Mouse (Mus musculus): Measurements from ENCODE around the gene Tmem108. TPM values are rescaled to one million over a fixed set of nuclear protein-coding genes. Genes with fewer than 3 reads are reported as not detected.
"Not testable (repeated sequence)": the region's sequence is repeated elsewhere in the genome, so short reads cannot be mapped to it uniquely, and the experiment has no call there.

Gene Tmem108
- polyA plus RNA-seq, 1 experiment from 2014 or later: 9.5 TPM

- Histone ChIP-seq H3K4me1 (peaks cover 18% of the 10 kb centered on the region), H3K4me2 (no peak overlapping the region), H3K36me3 (no peaks in the 10 kb centered on the region), H3K9ac (no peak overlapping the region), H3K4me3 (replicated peaks) (no peak overlapping the region), H3K9me3 (replicated peaks) (no peaks in the 10 kb centered on the region), H3K27ac (no peak overlapping the region), H3K27me3 (no peaks in the 10 kb centered on the region)
- no peak for ATAC-seq (replicated peaks; ENCODE audit: low FRiP score)
- 74% methylated on average over 13 of the region's 13 CpGs for WGBS
Observed at GRCm38 (mm10) chr9:103675721-103676480, 85.7 kb downstream of the Tmem108 start.

- WGBS: 80% methylated on average over 4 of the region's 4 CpGs
- ATAC-seq (replicated peaks; ENCODE audit: low FRiP score): no peak
- no peaks in the 10 kb centered on the region for H3K27me3 ChIP-seq
Observed at GRCm38 (mm10) chr9:103672881-103673280, 88.8 kb downstream of the Tmem108 start.

GRCm38 (mm10) chr9:103670592-103671113, 91.0 kb downstream of the Tmem108 start:
- H3K9me3 ChIP-seq (replicated peaks); H3K36me3 ChIP-seq; ATAC-seq (replicated peaks; ENCODE audit: low FRiP score); H3K4me1 ChIP-seq; H3K9ac ChIP-seq; H3K27ac ChIP-seq; H3K4me2 ChIP-seq; H3K27me3 ChIP-seq; H3K4me3 ChIP-seq (replicated peaks): not testable (repeated sequence)
- WGBS: 94% methylated on average over 8 of the region's 8 CpGs

More at GRCm38 (mm10) chr9:103672881-103673280, 88.8 kb downstream of the Tmem108 start:
- peaks cover 1% of the 10 kb centered on the region; the same call in 1 of the 2 replicates for H3K4me1 ChIP-seq
- no peaks in the 10 kb centered on the region for H3K36me3 ChIP-seq
- H3K9me3 ChIP-seq (replicated peaks): no peaks in the 10 kb centered on the region
- no peak overlapping the region for H3K4me2 ChIP-seq
- H3K9ac ChIP-seq: no peak overlapping the region
- H3K27ac ChIP-seq: no peak overlapping the region
- no peak overlapping the region for H3K4me3 ChIP-seq (replicated peaks)

GRCm38 (mm10) chr9:103668830-103669229, 92.8 kb downstream of the Tmem108 start:
- WGBS: 89% methylated on average over 6 of the region's 6 CpGs
- H3K9me3 ChIP-seq (replicated peaks): no peaks in the 10 kb centered on the region
- H3K36me3 ChIP-seq: no peaks in the 10 kb centered on the region
- no peak overlapping the region for H3K4me3 ChIP-seq (replicated peaks)
- no peaks in the 10 kb centered on the region for H3K27me3 ChIP-seq
- no peak overlapping the region for H3K4me2 ChIP-seq
- no peak overlapping the region for H3K9ac ChIP-seq
- H3K27ac ChIP-seq: no peak overlapping the region
- no peaks in the 10 kb centered on the region for H3K4me1 ChIP-seq
- no peak for ATAC-seq (replicated peaks; ENCODE audit: low FRiP score)

- H3K36me3 ChIP-seq: no peaks in the 10 kb centered on the region
- H3K27me3 ChIP-seq: no peaks in the 10 kb centered on the region
- H3K9me3 ChIP-seq (replicated peaks): no peaks in the 10 kb centered on the region
- no peaks in the 10 kb centered on the region for H3K4me1 ChIP-seq
- WGBS: 81% methylated on average over 6 of the region's 6 CpGs
- no peak for ATAC-seq (replicated peaks; ENCODE audit: low FRiP score)
- no peak overlapping the region for H3K4me2 ChIP-seq
- H3K4me3 ChIP-seq (replicated peaks): no peak overlapping the region
- H3K27ac ChIP-seq: no peak overlapping the region
- H3K9ac ChIP-seq: no peak overlapping the region
Observed at GRCm38 (mm10) chr9:103665817-103666216, 95.8 kb downstream of the Tmem108 start.

GRCm38 (mm10) chr9:103664151-103664550, 97.5 kb downstream of the Tmem108 start:
- H3K9me3 ChIP-seq (replicated peaks): no peaks in the 10 kb centered on the region
- ATAC-seq (replicated peaks; ENCODE audit: low FRiP score): no peak
- H3K9ac ChIP-seq: no peak overlapping the region
- H3K4me1 ChIP-seq: no peaks in the 10 kb centered on the region
- H3K4me3 ChIP-seq (replicated peaks): no peak overlapping the region
- H3K27ac ChIP-seq: no peak overlapping the region
- WGBS: 78% methylated on average over 11 of the region's 11 CpGs
- no peaks in the 10 kb centered on the region for H3K36me3 ChIP-seq
- H3K27me3 ChIP-seq: no peaks in the 10 kb centered on the region
- no peak overlapping the region for H3K4me2 ChIP-seq

GRCm38 (mm10) chr9:103661873-103662272, 99.8 kb downstream of the Tmem108 start:
- Histone ChIP-seq H3K27ac (no peak overlapping the region), H3K4me3 (replicated peaks) (no peak overlapping the region), H3K9me3 (replicated peaks) (no peaks in the 10 kb centered on the region), H3K4me2 (no peak overlapping the region), H3K36me3 (no peaks in the 10 kb centered on the region), H3K27me3 (no peaks in the 10 kb centered on the region), H3K9ac (no peak overlapping the region), H3K4me1 (peaks cover 11% of the 10 kb centered on the region)
- ATAC-seq (replicated peaks; ENCODE audit: low FRiP score): no peak
- WGBS: 80% methylated on average over 1 of the region's 1 CpGs

- H3K4me2 ChIP-seq: no peak overlapping the region
- H3K9ac ChIP-seq: no peak overlapping the region
- no peaks in the 10 kb centered on the region for H3K9me3 ChIP-seq (replicated peaks)
- no peak for ATAC-seq (replicated peaks; ENCODE audit: low FRiP score)
- no peaks in the 10 kb centered on the region for H3K36me3 ChIP-seq
- H3K4me1 ChIP-seq: peaks cover 38% of the 10 kb centered on the region
- no peak overlapping the region for H3K27ac ChIP-seq
- 79% methylated on average over 5 of the region's 5 CpGs for WGBS
- no peak overlapping the region for H3K4me3 ChIP-seq (replicated peaks)
- H3K27me3 ChIP-seq: no peaks in the 10 kb centered on the region
Observed at GRCm38 (mm10) chr9:103657981-103658380, 103.7 kb downstream of the Tmem108 start.

GRCm38 (mm10) chr9:103657183-103657975, 104.3 kb downstream of the Tmem108 start:
- Histone ChIP-seq H3K9ac (no peak overlapping the region), H3K27ac (peak overlapping the region; percentile 37; the same call in 1 of the 2 replicates), H3K9me3 (replicated peaks) (no peaks in the 10 kb centered on the region), H3K27me3 (no peaks in the 10 kb centered on the region), H3K4me1 (peaks cover 40% of the 10 kb centered on the region), H3K4me2 (no peak overlapping the region), H3K36me3 (no peaks in the 10 kb centered on the region), H3K4me3 (replicated peaks) (no peak overlapping the region)
- ATAC-seq (replicated peaks; ENCODE audit: low FRiP score): peak; percentile 52; the same call in 1 of the 2 replicates
- WGBS: 28% methylated on average over 13 of the region's 13 CpGs

- Histone ChIP-seq H3K4me3 (replicated peaks) (no peak overlapping the region), H3K9ac (no peak overlapping the region), H3K4me1 (peaks cover 40% of the 10 kb centered on the region), H3K9me3 (replicated peaks) (no peaks in the 10 kb centered on the region), H3K27ac (peak overlapping the region; percentile 64), H3K36me3 (no peaks in the 10 kb centered on the region), H3K27me3 (no peaks in the 10 kb centered on the region), H3K4me2 (peak overlapping the region; percentile 38)
- peak; percentile 69 for ATAC-seq (replicated peaks; ENCODE audit: low FRiP score)
- WGBS: 5% methylated on average over 10 of the region's 10 CpGs
Observed at GRCm38 (mm10) chr9:103653995-103654587, 107.5 kb downstream of the Tmem108 start.

GRCm38 (mm10) chr9:103652127-103652882, 109.3 kb downstream of the Tmem108 start:
- H3K36me3 ChIP-seq: no peaks in the 10 kb centered on the region
- no peaks in the 10 kb centered on the region for H3K27me3 ChIP-seq
- WGBS: 69% methylated on average over 8 of the region's 8 CpGs
- H3K27ac ChIP-seq: no peak overlapping the region
- H3K4me3 ChIP-seq (replicated peaks): no peak overlapping the region
- peaks cover 33% of the 10 kb centered on the region for H3K4me1 ChIP-seq
- no peak for ATAC-seq (replicated peaks; ENCODE audit: low FRiP score)
- no peak overlapping the region for H3K4me2 ChIP-seq
- H3K9ac ChIP-seq: no peak overlapping the region
- H3K9me3 ChIP-seq (replicated peaks): no peaks in the 10 kb centered on the region
